Mouse (Mus musculus) spleen, adult 2 months (tissue): ENCODE results near the gene Ampd3. TPM values are rescaled to one million over a fixed set of nuclear protein-coding genes. Genes with fewer than 3 reads are reported as not detected.

Experiments
- DNase-seq, 2 experiments: peaks; one replicate each; pipeline versions ENCODE4 v3.0.0 to v3.0.0-alpha.2; 2012 to 2021; ENCODE audit warnings: low spot score in 2 of 2, low read depth in 1 of 2
- H3K27ac ChIP-seq: fragments of 200-500 bp; 2 replicates; pipeline ENCODE4 v1.5.1; 2012; ENCODE audit warnings: low read length, inconsistent platforms; ENCODE audit not compliant: insufficient read depth
- H3K27me3 ChIP-seq: fragments of 200-500 bp; 2 replicates; pipeline ENCODE4 v1.6.1; 2012; ENCODE audit warnings: mild to moderate bottlenecking, moderate library complexity, low read length, inconsistent platforms; ENCODE audit not compliant: control insufficient read depth, insufficient read depth
- H3K36me3 ChIP-seq: fragments of 200-500 bp; 2 replicates; pipeline ENCODE4 v1.6.1; 2012; ENCODE audit warnings: mild to moderate bottlenecking, low read length, inconsistent platforms; ENCODE audit not compliant: control insufficient read depth, insufficient read depth
- H3K4me1 ChIP-seq: fragments of 200-500 bp; 2 replicates; pipeline ENCODE4 v1.6.1; 2011; ENCODE audit warnings: inconsistent platforms; ENCODE audit not compliant: control insufficient read depth, insufficient read depth, insufficient read length
- H3K4me3 ChIP-seq: fragments of 200-500 bp; 2 replicates; pipeline ENCODE4 v1.5.1; 2011; ENCODE audit warnings: mild to moderate bottlenecking, inconsistent platforms; ENCODE audit not compliant: insufficient read depth, insufficient read length; ENCODE audit errors: extremely low read depth
- CTCF ChIP-seq: fragments of 200-500 bp; IDR thresholded peaks from 2 replicates; pipeline ENCODE4 v1.5.1; 2011; ENCODE audit warnings: mild to moderate bottlenecking, inconsistent platforms; ENCODE audit not compliant: insufficient read depth, insufficient read length, insufficient replicate concordance; ENCODE audit errors: extremely low read depth
- POLR2A ChIP-seq: fragments of 200-500 bp; IDR thresholded peaks from 2 replicates; pipeline ENCODE4 v1.6.1; 2011; ENCODE audit warnings: low read depth, low read length, inconsistent platforms
- WGBS: fragments of 180-500 bp; shearing (Covaris S2); methylation state at CpG from one replicate; pipeline ENCODE4 v1.1.7; 2018; 5-methylcytosine and 5-hydroxymethylcytosine counted together
- polyA plus RNA-seq: library from polyadenylated mRNA; depleted of rRNA; stranded (reverse); fragments of >200 nt; gene quantifications from 2 replicates; pipeline ENCODE4 v1.2.3, GENCODE M21; 2012

The Ampd3 gene
- polyA plus RNA-seq, 1 experiment: 15.8 TPM

DNA sequence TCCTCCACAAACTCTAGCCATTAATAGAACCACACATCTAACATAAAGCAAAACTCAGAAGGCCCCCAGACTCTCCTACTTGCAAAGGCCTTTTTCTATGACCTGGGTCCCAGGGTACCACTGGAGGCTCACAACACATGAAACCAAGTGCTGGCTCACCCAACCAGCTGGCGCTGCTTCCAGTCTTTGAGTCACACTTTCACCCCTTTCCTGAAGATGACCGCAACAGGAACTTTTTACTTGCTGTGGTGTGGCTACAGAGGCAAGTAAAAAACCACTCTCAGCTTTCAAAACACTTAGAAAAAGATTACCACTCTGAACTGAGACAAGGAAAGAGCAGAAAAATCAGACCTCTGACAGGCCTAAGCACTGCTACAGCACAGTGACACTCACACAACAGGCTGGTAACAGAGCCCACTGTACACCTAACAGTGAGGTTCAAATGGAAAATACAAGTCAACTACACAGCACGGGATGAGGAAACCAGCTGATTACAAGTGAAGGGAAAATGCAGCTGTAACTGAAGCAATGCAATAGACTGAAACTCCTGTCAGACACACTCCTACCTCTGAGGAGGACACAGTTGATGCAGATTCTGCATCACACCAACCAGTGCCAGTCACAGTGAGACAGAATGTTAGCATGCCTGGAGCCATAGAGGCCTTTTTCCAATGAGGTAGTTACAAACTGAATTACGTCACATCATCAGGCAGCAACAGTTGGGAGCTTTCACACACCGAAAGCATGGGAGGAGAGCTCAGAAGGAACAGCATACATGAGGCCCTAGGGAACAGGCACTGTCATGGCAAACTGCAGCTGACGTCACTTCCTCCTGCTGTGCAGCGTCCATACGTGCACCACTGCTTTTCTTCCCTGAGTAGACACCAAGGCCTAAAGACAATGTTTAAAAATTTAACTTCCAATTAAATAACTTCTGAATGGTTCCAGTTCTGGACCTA is 56.3 kb downstream of the Ampd3 start:
- TF ChIP-seq POLR2A (no peak), CTCF (no peak)
- Histone ChIP-seq H3K27me3 (no peaks in the 10 kb centered on the region), H3K36me3 (peaks cover 16% of the 10 kb centered on the region), H3K4me1 (peaks cover 2% of the 10 kb centered on the region; the same call in 1 of the 2 replicates), H3K4me3 (no peak overlapping the region), H3K27ac (0 out of 2 replicates have a peak overlapping the region, but pooled peaks have one; percentile 1)
- whole genome bisulfite sequencing: 40% methylated on average over 8 of the region's 8 CpGs
- no peak for DNase-seq

DNA sequence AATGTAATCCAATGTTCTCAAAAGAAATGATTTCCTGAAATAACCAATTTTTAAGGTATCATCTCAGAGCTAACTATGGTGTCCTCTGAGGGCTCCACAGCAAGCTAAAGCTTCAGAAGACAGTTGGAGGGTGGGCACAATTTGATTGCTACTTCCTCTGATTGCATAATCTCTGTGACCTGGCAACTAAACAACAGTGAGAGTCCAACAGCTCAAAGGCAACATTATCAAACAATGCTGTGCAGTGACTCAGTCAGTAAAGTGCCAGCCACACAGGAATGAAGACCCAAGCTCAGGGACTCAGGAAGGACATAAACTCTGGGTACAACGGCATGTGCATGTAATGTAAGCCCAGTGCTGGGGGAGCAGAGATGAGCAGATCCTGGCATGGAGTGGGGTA is 65.0 kb downstream of the Ampd3 start:
- Histone ChIP-seq H3K27me3 (no peaks in the 10 kb centered on the region), H3K27ac (no peak overlapping the region), H3K36me3 (peaks cover 18% of the 10 kb centered on the region), H3K4me1 (no peaks in the 10 kb centered on the region), H3K4me3 (no peak overlapping the region)
- no peak for TF ChIP-seq POLR2A
- no peak for TF ChIP-seq CTCF
- no peak for DNase-seq
- WGBS: 50% methylated on average over 1 of the region's 1 CpGs

DNA sequence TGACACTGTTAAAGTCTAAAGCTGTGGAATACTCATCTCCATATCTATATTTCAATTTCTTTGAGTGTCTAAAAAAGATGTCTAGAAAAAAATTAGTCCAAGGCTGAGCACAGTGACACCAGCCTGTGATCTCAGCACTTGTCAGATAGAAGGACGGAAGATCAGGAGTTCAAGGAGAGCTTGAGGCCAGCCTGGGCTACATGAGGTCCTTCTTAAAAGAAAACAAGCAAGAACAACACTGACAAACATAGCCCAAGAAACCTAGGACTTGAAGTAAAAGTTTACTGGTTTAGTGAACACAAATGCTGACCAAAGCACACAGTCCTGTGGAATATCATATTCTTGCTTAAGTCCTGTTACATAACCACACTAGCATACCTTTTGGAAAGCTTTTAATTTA is 66.0 kb downstream of the Ampd3 start:
- no peak overlapping the region for H3K4me3 ChIP-seq
- H3K27me3 ChIP-seq: no peaks in the 10 kb centered on the region
- H3K4me1 ChIP-seq: no peaks in the 10 kb centered on the region
- TF ChIP-seq CTCF (no peak), POLR2A (no peak)
- peaks cover 18% of the 10 kb centered on the region for H3K36me3 ChIP-seq
- no peak overlapping the region for H3K27ac ChIP-seq
- WGBS: 90% methylated on average over 1 of the region's 1 CpGs
- DNase-seq: no peak

DNA sequence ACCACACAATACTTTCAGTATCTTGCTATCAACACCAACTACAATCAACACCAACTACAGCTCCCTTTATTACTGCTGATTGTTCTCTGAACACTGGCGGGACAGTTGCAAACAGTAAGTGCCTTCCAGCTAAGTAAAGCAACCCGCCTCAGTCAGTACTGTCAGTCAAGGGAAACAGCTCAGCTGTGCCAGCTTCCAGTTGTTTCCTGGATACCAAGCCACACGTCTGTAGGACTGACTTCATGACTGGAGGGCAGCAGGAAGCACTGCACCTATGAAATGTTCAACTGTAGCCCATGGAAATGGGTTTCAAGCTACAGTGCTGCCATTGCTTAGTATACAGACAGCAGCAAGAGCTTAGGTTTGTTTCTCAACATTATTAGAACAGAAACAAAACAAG is 66.5 kb downstream of the Ampd3 start:
- no peak for TF ChIP-seq CTCF
- no peak for TF ChIP-seq POLR2A
- no peak overlapping the region for H3K4me3 ChIP-seq
- no peak overlapping the region for H3K27ac ChIP-seq
- 37% methylated on average over 3 of the region's 3 CpGs for WGBS
- H3K27me3 ChIP-seq: no peaks in the 10 kb centered on the region
- H3K36me3 ChIP-seq: peaks cover 18% of the 10 kb centered on the region
- H3K4me1 ChIP-seq: no peaks in the 10 kb centered on the region
- no peak for DNase-seq

DNA sequence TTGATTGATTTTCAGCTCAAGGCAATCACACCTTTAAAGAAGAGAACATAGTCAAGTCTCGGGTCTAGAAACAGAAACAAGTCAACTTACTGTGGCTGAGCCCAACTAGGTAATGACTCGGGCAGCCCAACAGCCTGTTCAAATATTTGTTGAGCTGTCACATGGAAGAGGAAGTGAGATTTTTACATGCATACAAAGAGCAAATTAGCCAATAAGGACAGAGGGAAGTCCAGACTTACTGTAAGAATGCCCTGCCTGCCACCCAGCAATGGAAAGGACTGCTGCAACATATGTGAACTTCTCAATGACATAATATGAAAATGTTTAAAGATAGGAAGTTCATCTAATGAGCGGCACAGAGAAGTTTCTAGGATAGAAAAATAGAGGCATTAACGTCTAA is 72.3 kb downstream of the Ampd3 start:
- peak; percentile 26 to 62 for DNase-seq
- Histone ChIP-seq H3K4me3 (no peak overlapping the region), H3K4me1 (peaks cover 2% of the 10 kb centered on the region), H3K27ac (0 out of 2 replicates have a peak overlapping the region, but pooled peaks have one; percentile 32), H3K36me3 (peaks cover 4% of the 10 kb centered on the region), H3K27me3 (no peaks in the 10 kb centered on the region)
- WGBS: 17% methylated on average over 4 of the region's 4 CpGs
- no peak for TF ChIP-seq POLR2A
- no peak for TF ChIP-seq CTCF

DNA sequence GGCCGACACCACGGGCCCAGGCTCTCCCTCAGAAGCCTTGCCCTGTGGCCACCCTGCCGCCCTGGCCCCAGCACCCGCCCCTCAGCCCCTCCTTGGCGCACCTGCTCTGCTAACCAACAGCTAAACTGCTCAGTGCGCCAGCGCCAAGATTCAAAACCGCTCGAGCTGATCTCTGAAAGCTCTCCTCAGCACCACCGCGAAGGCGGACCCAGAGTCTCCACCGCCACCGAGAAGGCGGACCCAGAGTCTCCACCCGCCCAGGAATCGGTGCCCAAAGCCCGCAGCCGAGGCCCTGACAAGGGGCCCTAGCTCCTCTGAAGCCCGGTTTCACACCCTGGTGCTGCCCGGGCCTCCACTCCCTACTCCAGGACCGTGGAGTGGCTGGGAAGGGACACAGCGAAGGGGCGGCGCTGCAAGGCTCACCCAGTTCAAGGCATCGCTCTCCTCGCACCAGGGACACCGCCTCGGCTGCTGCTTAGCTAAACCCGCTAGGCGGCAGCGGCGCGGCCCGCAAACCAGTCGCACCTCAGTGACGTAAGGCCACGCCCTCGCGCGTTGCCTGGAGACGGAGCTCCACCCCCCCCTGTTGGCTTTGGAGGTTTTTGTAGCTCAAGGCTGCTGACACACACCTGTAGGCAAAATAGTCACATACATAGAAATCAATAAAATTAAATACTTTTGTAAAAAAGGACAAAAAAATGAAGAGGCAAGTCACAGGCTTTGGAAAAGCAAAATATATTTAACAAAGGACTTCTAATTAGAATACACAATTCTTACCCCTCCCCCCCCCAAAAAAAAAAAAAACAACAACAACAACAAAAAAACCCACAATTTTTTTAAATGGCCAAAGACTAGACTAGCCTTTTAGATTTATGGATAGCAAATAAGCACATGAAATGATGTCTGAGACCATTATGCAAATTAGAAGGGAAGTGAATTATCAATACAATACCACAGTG is 76.2 kb downstream of the Ampd3 start, which contains the start of gene Rnf141:
Gene Rnf141 (minus strand): TSS at position 542 of the 959 bp plus-strand sequence.
- peak; percentile 90 to 92 for DNase-seq
- WGBS: under 1% methylated on average over 42 of the region's 42 CpGs
- peak; percentile 43 for TF ChIP-seq POLR2A
- TF ChIP-seq CTCF: peak; percentile 46; the same call in 1 of the 2 replicates
- no peaks in the 10 kb centered on the region for H3K36me3 ChIP-seq
- H3K27ac ChIP-seq: peak within 1 kb of the TSS; percentile 91
- no peaks in the 10 kb centered on the region for H3K27me3 ChIP-seq
- peak within 1 kb of the TSS; percentile 75 for H3K4me3 ChIP-seq
- H3K4me1 ChIP-seq: peaks cover 2% of the 10 kb centered on the region

DNA sequence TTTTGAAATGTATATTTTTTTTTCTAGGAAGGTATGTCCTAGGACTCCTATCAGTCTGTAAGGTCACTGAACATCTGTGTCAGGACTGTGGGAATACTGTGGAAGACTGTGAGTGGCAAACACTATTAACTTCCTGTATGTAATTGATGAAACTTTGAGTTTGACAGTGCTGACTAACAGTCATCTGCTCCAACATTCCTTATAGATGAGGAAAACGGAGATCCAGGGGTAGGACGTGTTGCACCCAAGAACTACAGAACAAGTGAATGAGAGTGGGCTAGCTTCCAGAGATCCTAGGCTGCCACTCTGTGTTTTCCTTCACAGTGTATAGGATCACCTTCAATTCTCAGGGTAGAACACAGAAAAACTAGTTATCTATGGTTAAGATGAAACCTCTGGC is 79.3 kb downstream of the Ampd3 start:
- TF ChIP-seq POLR2A (no peak), CTCF (no peak)
- WGBS: 93% methylated on average over 2 of the region's 2 CpGs
- Histone ChIP-seq H3K27ac (no peak overlapping the region), H3K36me3 (no peaks in the 10 kb centered on the region), H3K4me3 (no peak overlapping the region), H3K4me1 (no peaks in the 10 kb centered on the region), H3K27me3 (no peaks in the 10 kb centered on the region)
- no peak for DNase-seq
